Mouse (Mus musculus) activated CD4-positive, CD25-positive, alpha-beta regulatory T cell, adult 4 months (primary cell): ENCODE data around the gene Cep131. TPM values are rescaled to one million over a fixed set of nuclear protein-coding genes. Genes with fewer than 3 reads are reported as not detected.
A peak's percentile ranks its signal among the peaks of the same experiment; 100 is the strongest.

Experiments used
- ATAC-seq: one replicate; pipeline ENCODE4 v1.8.0; 2017
- polyA plus RNA-seq, 2 experiments: library from polyadenylated mRNA; unstranded; fragments of 100-300 nt; shearing (Covaris generic); gene quantifications; one replicate each; pipeline ENCODE4 v1.2.1; 2017

The Cep131 gene
- polyA plus RNA-seq: 1 to 10 TPM; 1.2 to 1.5 TPM

- peak; percentile 100 for ATAC-seq
Measured at GRCm38 (mm10) chr11:120086702-120087152, at the start of gene Cep131. Gene Cep131 (minus strand): TSS chr11:120086827.

DNA sequence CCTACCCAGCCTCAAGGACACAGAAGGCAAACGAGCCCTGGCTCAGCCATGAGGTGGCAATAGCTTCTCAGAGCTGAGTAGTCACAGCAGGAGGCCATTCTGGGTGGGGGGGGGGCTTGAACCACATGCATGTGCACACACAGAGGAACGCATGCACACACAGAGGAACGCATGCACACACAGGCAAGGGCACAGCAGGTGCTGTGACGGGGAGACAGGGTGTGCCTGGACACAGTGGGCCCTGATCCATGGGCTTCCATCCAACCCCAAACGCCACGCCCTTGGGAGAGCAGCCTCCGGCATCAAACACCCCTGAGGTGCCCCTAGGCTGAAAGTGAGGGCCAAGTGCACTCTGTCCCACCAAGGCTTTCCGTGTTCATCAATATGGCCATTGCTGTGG, 49.6 kb upstream of the Cep131 start:
- ATAC-seq: no peak

- ATAC-seq: no peak
Measured at GRCm38 (mm10) chr11:120134847-120135530, 48.4 kb upstream of the Cep131 start.

GRCm38 (mm10) chr11:120134148-120134547, 47.5 kb upstream of the Cep131 start:
- ATAC-seq: no peak

DNA sequence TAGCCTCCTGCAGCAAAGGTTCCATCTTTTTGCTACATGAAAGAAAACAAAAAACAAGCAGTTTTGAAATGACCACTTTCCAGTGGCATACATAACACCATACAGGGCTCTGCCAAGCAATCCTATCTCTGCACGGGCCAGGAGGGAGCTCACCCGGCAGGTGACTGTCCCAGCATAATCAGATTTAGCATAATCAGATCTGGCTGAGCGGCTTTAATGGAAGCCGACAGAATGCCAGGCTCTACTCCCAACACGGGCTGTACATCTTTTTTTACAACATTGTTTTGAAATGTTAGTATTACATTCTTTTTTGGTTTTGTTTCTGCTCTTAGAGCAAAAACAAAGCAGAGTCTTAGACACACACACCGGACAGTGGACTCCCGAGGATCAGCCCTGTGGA, 42.7 kb upstream of the Cep131 start:
- ATAC-seq: no peak

DNA sequence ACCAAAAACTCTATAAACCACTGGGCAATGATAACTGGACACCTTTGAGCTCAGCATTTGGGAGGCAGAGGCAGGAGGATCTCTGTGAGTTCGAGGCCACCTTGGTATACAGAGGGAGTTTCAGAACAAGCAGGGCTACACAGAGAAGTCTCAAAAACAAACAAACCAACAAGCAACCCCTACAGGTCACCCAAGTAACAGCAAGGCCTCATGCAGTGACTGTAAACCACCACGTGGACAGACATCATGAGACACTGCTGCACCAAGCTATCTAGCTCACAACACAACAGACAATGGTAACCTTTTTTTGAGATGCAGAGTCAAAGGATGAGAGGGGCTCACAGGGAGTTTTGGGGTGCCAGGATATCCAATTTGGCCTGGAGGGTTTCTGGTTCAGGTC, 40.2 kb upstream of the Cep131 start:
- ATAC-seq: no peak

DNA sequence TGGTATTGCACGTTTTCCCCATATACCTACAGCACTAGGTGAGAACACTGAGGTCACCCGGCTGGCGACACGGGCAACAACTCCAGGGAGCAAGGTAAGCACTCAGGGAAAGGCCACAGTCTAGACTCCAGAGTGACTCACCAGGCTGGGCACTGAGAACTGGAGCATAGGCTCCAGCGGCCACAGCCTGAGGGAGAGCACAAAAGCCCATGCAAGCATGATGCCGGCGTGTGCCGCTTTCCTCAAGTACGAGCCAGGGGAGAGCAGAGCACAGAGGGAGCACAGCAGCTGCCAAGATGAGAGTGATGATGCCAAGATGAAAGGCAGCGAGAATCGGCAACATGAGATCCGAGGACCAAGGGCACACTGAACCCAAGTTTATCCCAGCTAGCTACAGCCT, 35.5 kb upstream of the Cep131 start:
- ATAC-seq: no peak

- no peak for ATAC-seq
Measured at GRCm38 (mm10) chr11:120120642-120121420, 34.2 kb upstream of the Cep131 start.

DNA sequence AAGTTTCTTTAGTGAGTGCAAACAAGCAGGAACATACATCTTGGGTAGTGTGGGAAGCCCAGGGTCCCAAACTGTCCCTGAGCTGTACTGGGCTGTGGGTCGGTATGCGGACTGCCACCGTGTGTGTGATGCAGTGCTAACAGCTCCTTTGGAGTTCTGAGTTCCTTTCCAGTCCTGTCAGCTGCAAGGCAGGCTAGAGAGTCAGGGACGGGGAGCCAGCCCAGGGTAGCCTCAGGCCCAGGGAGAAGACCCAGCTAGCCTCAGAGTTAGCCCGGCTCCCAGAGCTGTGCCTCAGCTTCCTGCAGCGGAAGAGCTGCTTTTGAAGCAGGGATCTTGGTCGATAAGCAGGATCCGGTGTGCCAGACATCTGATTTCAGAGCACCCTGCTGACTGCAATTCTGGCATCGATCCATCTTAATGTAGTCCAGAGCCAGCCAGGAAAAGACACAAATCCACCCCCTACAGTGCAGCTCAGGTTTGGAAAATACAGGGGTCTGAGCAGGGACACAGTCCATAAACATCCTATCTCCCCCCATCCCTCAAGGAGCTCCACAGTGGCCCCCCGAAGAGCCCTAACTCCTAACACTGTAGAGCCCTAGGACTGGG, 33.4 kb upstream of the Cep131 start:
- ATAC-seq: no peak

DNA sequence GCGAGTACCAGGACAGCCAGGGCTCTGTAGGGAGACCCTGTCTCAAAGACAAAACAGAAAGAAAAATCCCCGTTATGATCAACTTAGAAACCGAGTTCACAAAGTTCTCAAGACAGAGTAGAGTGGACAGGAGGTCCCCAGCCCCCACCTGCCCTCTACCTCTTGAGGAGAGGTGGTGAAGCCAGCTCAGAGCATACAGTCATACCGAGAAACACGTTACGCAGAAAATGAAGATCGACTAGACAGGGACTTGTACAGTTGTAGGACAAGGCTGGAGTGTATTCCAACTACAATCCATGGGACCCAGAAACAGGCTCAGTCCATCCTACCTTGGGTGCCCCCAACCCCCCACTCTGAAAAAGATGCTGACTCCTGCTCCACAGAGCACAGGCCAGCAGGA, 32.5 kb upstream of the Cep131 start:
- no peak for ATAC-seq

GRCm38 (mm10) chr11:120117626-120118025, 31.0 kb upstream of the Cep131 start:
- no peak for ATAC-seq

DNA sequence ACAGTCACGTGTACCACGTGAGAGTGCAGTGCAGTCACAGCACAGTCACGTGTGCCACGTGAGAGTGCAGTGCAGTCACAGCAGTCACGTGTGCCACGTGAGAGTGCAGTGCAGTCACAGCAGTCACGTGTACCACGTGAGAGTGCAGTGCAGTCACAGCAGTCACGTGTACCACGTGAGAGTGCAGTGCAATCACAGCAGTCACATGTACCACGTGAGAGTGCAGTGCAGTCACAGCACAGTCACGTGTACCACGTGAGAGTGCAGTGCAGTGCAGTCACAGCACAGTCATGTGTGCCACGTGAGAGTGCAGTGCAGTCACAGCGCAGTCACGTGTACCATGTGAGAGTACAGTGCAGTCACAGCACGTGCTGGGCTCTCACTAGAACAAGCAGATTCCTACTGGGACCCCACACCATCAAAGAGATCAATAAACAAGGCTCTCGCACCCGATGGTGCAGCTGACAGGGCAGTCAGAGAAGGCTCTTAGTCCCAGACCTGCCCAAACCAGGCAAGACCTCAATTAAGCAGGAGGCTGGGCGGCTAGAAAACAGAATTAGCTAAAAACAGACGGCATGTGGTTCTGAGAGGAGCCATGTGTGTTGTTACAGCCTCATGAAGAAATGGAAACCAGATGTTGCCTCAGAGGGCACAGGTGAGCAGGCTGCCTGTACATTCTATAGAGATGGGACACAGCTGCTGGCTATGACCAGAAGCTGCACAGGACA, 28.0 kb upstream of the Cep131 start:
- no peak for ATAC-seq

GRCm38 (mm10) chr11:120112136-120112535, 25.5 kb upstream of the Cep131 start:
- ATAC-seq: no peak

DNA sequence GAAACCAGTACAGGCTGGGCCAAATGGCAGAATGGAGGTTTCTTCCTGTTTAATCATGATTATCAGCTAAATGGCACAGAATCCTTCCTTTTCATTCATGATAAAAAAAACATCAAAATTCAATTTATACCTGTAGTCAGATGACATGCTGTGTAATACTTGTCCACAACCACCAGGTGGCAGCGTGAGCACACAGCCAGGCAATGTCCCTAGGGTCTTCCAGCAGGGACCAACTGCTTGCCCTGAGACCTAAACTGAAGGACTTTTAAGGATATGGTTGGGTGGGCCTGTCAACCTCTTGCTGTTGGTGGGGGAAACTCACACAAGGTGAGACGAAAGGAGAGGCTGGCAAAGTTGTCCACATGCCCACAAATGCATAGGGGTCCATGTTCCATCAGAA, 24.4 kb upstream of the Cep131 start:
- no peak for ATAC-seq

DNA sequence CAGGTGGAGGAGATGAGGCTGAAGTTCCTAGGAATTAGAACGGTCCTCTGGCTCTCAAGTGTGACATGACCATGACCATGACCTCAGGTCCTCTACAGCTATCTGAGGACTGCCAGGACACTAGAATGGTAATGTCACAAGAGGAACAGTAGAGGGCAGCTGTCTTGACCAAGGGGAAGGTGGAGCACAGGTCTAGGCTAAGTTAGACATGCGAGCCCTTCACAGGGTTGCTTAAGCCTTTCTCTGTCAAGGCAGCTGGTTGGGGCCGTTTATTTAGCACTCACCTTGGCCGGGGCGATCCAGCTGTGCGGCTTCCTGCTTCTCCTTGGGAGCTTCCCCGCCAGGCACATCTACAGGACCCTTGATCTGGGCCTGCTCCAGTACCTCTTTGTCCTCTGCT, 23.9 kb upstream of the Cep131 start:
- no peak for ATAC-seq

- ATAC-seq: no peak
Measured at GRCm38 (mm10) chr11:120109558-120110210, 23.1 kb upstream of the Cep131 start.

DNA sequence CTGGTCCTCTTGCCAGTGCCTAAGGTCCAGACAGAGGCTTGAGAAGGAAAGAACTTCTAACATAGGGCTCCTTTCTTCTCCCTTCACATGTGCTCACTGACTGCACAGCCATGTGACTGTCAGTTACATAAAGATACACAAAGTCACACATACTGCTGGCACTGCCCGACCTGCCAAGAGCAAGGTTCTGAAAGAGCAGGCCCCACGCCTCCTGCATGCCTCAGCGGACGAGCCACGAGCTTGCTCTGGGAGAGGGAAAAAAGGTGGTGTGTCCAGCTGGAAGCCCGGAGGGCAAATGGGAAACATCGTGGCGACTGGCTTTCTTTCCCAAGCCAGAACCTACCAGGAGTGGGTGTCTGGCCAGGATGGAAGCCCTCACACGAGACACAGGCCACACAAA, 21.2 kb upstream of the Cep131 start:
- no peak for ATAC-seq

- ATAC-seq: no peak
Measured at GRCm38 (mm10) chr11:120107026-120107425, 20.4 kb upstream of the Cep131 start.

DNA sequence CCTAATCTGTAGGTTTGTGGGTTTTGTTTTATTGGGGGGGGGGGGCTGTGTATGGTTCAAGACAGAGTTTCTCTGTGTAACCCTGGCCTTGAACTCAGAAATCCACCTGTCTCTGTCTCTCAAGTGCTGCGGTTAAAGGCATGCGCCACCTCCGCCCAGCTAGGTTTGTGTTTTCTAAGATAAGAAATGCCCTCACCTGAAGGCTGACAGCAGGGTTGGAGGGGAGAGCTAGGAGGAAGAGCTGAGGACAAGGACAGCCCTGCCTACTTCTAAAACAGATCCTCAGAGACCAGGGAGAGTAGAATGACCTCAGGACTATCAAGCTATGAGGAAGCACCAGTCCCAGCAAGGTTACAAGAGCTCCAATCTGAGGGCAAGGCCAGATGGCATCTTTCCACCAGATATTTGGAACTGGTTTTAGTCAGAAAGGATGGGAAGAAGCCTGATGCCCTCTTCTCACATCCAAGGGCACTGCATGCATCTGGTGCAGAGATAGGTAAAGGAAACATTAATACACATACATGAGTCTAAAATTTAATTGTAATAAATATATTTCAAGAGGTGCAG, 16.9 kb upstream of the Cep131 start:
- no peak for ATAC-seq

- ATAC-seq: no peak
Measured at GRCm38 (mm10) chr11:120101036-120101435, 14.4 kb upstream of the Cep131 start.

GRCm38 (mm10) chr11:120098588-120099511, 12.2 kb upstream of the Cep131 start, which contains the start of the genes Tepsin and Ndufaf8:
Gene Tepsin (minus strand): TSS chr11:120098731.
Gene Ndufaf8 (plus strand): TSS chr11:120098928.
- peak; percentile 98 for ATAC-seq
